Mouse (Mus musculus) frontal cortex, postnatal 14 days (tissue): ENCODE data around the gene Gab2.

Experiments used
- DNase-seq, 2 experiments: peaks; one replicate each; pipeline ENCODE4 v3.0.0; 2022; ENCODE audit warnings: low spot score in 2 of 2

The Gab2 gene

GRCm38 (mm10) chr7:97251638-97252037 lies 170.3 kb downstream of the Gab2 start:
- DNase-seq = no peak

GRCm38 (mm10) chr7:97262541-97262940 lies 181.2 kb downstream of the Gab2 start:
- no peak for DNase-seq

- no peak for DNase-seq
These were observed 189.0 kb downstream of the Gab2 start for GRCm38 (mm10) chr7:97270367-97270766.

GRCm38 (mm10) chr7:97271068-97271467 lies 189.7 kb downstream of the Gab2 start:
- no peak for DNase-seq

- no peak for DNase-seq
These were observed 215.6 kb downstream of the Gab2 start for GRCm38 (mm10) chr7:97296986-97297385.

- peak in 1 of 2 experiments; percentile 69 for DNase-seq
These were observed 216.1 kb downstream of the Gab2 start for GRCm38 (mm10) chr7:97297466-97297865.

GRCm38 (mm10) chr7:97298279-97298678 lies 216.9 kb downstream of the Gab2 start:
- no peak for DNase-seq

- DNase-seq = no peak
These were observed 217.6 kb downstream of the Gab2 start for GRCm38 (mm10) chr7:97298943-97299342.

- no peak for DNase-seq
These were observed 219.5 kb downstream of the Gab2 start for GRCm38 (mm10) chr7:97300914-97301313.

- no peak for DNase-seq
These were observed 219.9 kb downstream of the Gab2 start for GRCm38 (mm10) chr7:97301321-97301720.

GRCm38 (mm10) chr7:97302261-97302660 lies 220.9 kb downstream of the Gab2 start:
- DNase-seq = no peak

GRCm38 (mm10) chr7:97302876-97303275 lies 221.5 kb downstream of the Gab2 start:
- DNase-seq = no peak

GRCm38 (mm10) chr7:97303614-97304013 lies 222.2 kb downstream of the Gab2 start:
- no peak for DNase-seq

GRCm38 (mm10) chr7:97304471-97304870 lies 223.1 kb downstream of the Gab2 start:
- peak in 1 of 2 experiments; percentile 2 for DNase-seq

- DNase-seq = no peak
These were observed 223.8 kb downstream of the Gab2 start for GRCm38 (mm10) chr7:97305206-97305605.

GRCm38 (mm10) chr7:97306813-97307212 lies 225.4 kb downstream of the Gab2 start:
- no peak for DNase-seq

GRCm38 (mm10) chr7:97307546-97307945 lies 226.2 kb downstream of the Gab2 start:
- DNase-seq = no peak

- DNase-seq = peak; percentile 2 to 3
These were observed 228.3 kb downstream of the Gab2 start for GRCm38 (mm10) chr7:97309461-97310340.

- no peak for DNase-seq
These were observed 228.9 kb downstream of the Gab2 start for GRCm38 (mm10) chr7:97310341-97310635.

- no peak for DNase-seq
These were observed 230.2 kb downstream of the Gab2 start for GRCm38 (mm10) chr7:97311620-97312019.

- no peak for DNase-seq
These were observed 230.8 kb downstream of the Gab2 start for GRCm38 (mm10) chr7:97312196-97312595.

- no peak for DNase-seq
These were observed 231.5 kb downstream of the Gab2 start for GRCm38 (mm10) chr7:97312856-97313255.

- DNase-seq = no peak
These were observed 232.1 kb downstream of the Gab2 start for GRCm38 (mm10) chr7:97313364-97313995.
